Mouse (Mus musculus) heart, postnatal 0 days (tissue): Measurements from ENCODE around the gene Rnf19b.

Experiments used
- CTCF ChIP-seq: IDR thresholded peaks from 2 replicates; pipeline ENCODE4 v1.5.1; 2016; ENCODE audit warnings: antibody characterized with exemption, control low read depth, low read depth
- EP300 ChIP-seq: IDR thresholded peaks from 2 replicates; pipeline ENCODE4 v1.6.1; 2016; ENCODE audit warnings: antibody characterized with exemption, low read depth

- TF ChIP-seq CTCF = no peak
- no peak for TF ChIP-seq EP300
Measured at GRCm38 (mm10) chr4:129062281-129063075, 4.4 kb downstream of the Rnf19b start.
